Mouse (Mus musculus) lung, postnatal 10 days (tissue): ENCODE results near the gene Kank1.

Experiments
- DNase-seq: peaks from one replicate; pipeline ENCODE4 v3.0.0; 2021

Kank1 gene

GRCm38 (mm10) chr19:25253628-25254027 lies 16.9 kb downstream of the Kank1 start:
- DNase-seq = no peak

- no peak for DNase-seq
Observed at GRCm38 (mm10) chr19:25258321-25258720, 21.5 kb downstream of the Kank1 start.

GRCm38 (mm10) chr19:25266181-25266580 lies 29.4 kb downstream of the Kank1 start:
- no peak for DNase-seq

- peak; percentile 65 for DNase-seq
Observed at GRCm38 (mm10) chr19:25267247-25267646, 30.5 kb downstream of the Kank1 start.

- DNase-seq = peak; percentile 70
Observed at GRCm38 (mm10) chr19:25268532-25268931, 31.8 kb downstream of the Kank1 start.

GRCm38 (mm10) chr19:25271591-25271990 lies 34.8 kb downstream of the Kank1 start:
- no peak for DNase-seq

GRCm38 (mm10) chr19:25273179-25273578 lies 36.4 kb downstream of the Kank1 start:
- DNase-seq = no peak

GRCm38 (mm10) chr19:25276600-25277395 lies 40.0 kb downstream of the Kank1 start:
- DNase-seq = peak; percentile 28

GRCm38 (mm10) chr19:25277761-25278160 lies 41.0 kb downstream of the Kank1 start:
- DNase-seq = no peak

- no peak for DNase-seq
Observed at GRCm38 (mm10) chr19:25279603-25280002, 42.8 kb downstream of the Kank1 start.

GRCm38 (mm10) chr19:25283665-25284064 lies 46.9 kb downstream of the Kank1 start:
- no peak for DNase-seq

- DNase-seq = peak; percentile 50
Observed at GRCm38 (mm10) chr19:25285756-25286538, 49.2 kb downstream of the Kank1 start.

GRCm38 (mm10) chr19:25290991-25291520 lies 54.3 kb downstream of the Kank1 start:
- DNase-seq = no peak

- DNase-seq = no peak
Observed at GRCm38 (mm10) chr19:25295207-25295606, 58.4 kb downstream of the Kank1 start.

- DNase-seq = no peak
Observed at GRCm38 (mm10) chr19:25297269-25297668, 60.5 kb downstream of the Kank1 start.

GRCm38 (mm10) chr19:25299852-25300670 lies 63.3 kb downstream of the Kank1 start:
- DNase-seq = no peak

- DNase-seq = no peak
Observed at GRCm38 (mm10) chr19:25301189-25301588, 64.4 kb downstream of the Kank1 start.

GRCm38 (mm10) chr19:25306277-25306676 lies 69.5 kb downstream of the Kank1 start:
- DNase-seq = peak; percentile 13

- no peak for DNase-seq
Observed at GRCm38 (mm10) chr19:25308156-25308555, 71.4 kb downstream of the Kank1 start.

GRCm38 (mm10) chr19:25308763-25309162 lies 72.0 kb downstream of the Kank1 start:
- no peak for DNase-seq

GRCm38 (mm10) chr19:25310989-25311388 lies 74.2 kb downstream of the Kank1 start:
- DNase-seq = no peak

GRCm38 (mm10) chr19:25311626-25312025 lies 74.9 kb downstream of the Kank1 start:
- no peak for DNase-seq

GRCm38 (mm10) chr19:25315458-25315889 lies 78.7 kb downstream of the Kank1 start:
- DNase-seq = peak; percentile 35
